Mouse (Mus musculus) ovary, adult 18-20 months (tissue): Measurements from ENCODE around the gene Sorbs2.
A peak's percentile ranks its signal among the peaks of the same experiment; 100 is the strongest.

Experiments used
- DNase-seq: peaks from one replicate; pipeline ENCODE4 v3.0.0; 2022; ENCODE audit warnings: low spot score, mixed read lengths

Sorbs2 gene

DNA sequence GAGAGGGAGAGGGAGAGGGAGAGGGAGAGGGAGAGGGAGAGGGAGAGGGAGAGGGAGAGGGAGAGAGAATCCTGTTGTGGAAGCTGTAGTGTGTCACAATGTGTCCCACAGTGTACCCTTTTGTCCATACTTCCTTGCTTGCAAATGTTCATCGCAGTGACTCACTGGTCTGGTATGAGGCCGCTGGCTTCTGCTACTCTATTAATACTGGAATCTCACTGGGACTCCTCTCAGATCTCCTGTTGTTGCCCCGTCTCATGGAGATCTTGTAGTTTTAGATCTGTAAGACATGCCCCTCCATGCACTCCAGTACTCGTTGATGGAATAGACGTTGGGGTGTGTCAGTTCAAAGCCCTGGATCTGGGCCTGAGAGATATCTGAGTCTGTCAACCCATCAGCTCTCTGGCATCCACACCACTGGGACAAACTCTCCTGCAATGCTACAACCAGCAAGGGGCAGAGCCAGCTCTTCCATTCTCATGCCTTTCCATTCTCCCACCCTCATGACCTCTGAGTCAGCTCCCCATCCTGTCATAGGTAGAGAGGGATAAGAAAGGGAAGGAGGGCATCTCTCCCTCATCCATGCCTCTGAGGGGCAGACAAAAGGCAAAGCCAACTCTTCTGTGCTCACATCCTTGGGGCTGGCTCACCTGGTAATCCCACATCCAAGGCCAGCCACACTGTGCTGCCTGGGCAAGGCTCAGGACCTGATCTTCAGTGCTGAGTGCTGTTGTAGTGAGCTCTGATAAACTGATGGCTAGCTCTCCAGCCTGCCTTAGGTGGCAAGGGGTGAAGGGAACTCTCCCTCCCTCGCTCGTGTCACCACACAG lies 72.3 kb downstream of the Sorbs2 start:
- no peak for DNase-seq

DNA sequence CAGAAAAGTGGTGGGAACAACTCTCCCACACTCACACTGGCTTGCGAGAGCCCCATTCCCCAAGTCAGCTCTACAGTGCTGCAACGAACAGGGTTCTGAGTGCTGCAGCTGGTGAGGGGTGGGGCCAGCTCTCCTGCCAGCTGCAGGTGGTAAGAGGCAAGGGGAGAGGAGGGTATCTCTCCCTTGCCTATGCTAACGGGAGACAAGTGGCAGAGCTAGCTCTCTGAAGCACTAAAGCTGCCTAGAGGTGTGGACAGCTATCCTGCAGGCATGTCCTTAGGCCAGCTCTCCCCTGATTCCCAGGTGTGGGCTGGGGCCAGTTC lies 72.9 kb downstream of the Sorbs2 start:
- no peak for DNase-seq

DNA sequence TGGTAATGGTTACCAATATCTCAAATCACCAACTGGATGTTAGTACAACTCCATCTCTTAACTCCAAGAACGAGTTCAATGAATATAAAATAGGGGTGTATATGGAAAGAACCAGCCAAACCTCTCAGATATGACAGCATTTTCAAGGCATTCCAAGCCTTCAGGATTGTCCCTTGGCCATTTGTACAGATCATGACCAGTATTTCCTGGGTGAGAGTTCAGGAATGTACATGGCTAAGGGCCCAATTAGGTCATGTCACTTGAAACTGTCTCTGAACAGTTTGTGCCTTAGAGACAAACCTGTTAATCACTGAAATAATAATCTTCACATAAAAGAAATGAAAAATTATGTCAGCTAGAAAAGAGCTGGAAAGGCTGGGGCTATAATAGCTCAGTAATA lies 76.3 kb downstream of the Sorbs2 start:
- DNase-seq: no peak

DNA sequence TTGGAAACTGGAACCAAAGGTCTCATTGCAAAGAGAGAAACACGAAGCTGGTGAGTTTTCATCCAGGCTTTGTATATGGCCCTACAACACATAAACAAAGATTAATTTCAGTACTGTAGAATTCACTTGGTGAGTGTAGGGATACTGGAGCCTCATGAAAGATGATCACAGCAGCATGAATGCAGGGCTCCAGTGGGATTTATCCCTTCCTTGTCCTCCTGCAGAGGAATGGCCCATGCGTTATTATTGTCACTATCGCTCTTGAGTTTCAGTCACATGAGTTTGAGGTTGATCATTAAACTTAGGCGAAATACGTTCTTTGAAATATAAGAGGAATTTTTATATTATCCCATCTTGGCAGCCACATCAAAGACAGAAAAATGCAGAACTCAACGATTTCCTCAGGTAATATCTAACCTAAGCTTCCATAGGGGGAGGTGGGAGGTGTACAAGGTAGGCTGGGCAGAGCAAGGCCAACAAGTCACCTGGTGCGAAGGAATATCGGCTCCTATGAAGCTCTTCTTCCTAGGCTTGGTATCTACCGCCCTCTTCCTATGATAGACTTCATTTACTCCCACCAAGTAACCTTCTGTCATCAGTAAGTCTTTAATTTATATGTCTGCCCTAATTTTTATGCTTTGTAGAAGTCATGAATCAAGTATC lies 76.9 kb downstream of the Sorbs2 start:
- no peak for DNase-seq

DNA sequence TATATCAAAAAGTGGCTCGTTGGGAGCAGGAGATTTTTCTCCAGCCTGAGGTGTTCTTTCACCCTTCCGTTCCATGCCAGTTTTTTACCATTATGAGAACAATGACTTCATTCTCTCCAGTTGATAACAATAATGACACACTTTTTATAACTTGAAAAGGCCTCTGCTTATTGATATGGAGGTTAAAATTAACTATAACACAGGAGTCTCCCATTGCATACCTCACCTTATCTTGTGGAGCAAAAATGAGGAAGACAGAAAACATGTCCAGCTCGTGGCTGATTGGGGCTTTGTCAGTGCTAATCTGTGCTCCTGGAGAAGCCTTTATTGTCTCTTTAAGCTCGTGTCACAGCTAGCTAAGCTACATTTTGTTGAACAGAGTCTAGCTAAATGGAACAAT lies 77.6 kb downstream of the Sorbs2 start:
- no peak for DNase-seq

DNA sequence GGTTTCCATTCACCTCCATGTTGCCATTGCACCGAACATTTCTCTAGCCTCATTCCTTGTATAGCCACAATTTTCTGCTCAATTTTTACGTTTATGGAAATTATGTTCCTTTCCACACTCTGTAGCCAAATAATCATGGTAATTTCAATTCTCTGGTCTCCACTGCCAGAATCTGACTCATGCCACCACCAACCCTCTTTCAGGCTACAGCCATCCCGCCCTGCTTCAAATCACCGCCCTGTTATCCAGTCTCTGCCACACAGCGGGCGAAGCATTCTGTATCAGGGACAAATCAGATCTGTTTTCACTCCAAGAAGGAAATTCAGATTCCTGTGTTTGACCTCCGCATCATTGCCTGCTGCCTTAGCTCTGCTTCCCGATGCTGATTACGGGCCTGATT lies 79.4 kb downstream of the Sorbs2 start:
- DNase-seq: no peak

DNA sequence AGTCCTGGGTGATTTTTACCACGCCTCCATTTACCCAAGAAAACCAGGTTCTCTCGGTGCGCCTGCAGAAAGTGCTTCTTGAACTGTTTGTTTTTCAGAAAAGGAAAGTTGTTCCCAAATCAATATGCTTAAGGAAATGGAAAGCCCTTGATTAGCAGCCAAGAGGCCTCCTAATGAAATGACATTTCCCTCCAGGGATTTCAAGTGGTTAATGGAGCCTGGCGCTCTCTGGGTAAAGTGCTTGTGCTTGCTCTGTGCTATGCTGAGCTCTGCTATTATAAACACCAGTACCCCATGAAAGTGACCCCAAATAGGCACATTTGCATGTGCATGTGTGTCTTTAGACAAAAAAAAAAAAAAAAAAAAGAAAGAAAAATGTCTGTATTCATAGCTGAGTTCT lies 84.3 kb downstream of the Sorbs2 start:
- no peak for DNase-seq

DNA sequence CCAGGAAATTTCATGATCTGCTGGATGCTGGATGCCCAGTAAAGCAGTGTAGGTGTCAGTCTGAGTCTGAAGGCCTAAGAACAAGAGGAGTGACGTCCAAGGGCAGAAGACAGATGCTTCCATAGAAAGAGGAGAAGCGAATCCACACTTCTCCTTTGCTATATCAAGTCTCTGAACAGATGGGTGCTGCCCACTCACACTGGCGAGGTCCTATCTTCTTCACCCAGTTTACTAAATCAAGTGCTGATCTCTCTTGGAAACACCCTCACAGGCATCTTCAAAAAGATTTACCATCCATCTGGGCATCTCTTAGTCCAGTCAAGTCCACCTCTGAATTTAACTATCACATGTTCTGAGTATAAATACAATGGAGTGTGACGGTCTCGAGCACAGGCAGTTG lies 86.1 kb downstream of the Sorbs2 start:
- DNase-seq: no peak

DNA sequence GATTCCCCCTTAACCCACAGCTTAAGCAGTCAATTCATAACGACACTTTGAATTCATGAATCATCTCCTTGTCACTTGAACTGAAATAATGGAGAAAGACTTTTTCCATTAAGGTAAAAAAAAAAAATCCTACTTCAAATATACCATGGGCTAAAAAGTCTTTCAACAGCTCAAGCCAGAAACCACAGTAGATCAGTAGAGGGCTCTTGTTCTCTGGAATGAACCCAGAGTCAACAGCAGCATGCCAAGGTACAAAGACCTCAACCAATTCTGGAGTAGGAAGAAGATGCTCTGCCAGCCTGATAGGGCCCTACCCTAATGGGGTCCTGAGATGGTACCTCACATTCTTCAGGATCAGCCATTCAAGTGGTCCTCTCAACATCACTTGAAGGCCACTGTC lies 88.4 kb downstream of the Sorbs2 start:
- DNase-seq: no peak

DNA sequence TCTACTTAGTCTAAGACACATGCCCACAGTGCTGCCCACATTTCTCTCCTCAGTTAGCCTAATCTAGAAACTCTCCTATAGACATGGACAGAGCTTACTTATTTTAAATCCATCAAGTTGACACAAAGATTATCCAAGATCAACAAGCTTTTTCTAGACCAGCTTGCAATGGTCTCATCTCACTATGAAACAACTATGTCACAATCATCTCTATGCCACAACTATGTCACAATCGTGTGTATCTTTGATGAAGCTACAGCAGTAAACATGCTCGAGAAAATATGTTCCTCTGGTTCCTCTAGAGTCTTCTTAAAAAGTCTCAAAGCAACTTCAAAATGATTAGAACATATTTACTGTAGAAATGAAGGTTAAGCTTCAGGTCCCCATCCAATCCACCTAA lies 89.0 kb downstream of the Sorbs2 start:
- no peak for DNase-seq

DNA sequence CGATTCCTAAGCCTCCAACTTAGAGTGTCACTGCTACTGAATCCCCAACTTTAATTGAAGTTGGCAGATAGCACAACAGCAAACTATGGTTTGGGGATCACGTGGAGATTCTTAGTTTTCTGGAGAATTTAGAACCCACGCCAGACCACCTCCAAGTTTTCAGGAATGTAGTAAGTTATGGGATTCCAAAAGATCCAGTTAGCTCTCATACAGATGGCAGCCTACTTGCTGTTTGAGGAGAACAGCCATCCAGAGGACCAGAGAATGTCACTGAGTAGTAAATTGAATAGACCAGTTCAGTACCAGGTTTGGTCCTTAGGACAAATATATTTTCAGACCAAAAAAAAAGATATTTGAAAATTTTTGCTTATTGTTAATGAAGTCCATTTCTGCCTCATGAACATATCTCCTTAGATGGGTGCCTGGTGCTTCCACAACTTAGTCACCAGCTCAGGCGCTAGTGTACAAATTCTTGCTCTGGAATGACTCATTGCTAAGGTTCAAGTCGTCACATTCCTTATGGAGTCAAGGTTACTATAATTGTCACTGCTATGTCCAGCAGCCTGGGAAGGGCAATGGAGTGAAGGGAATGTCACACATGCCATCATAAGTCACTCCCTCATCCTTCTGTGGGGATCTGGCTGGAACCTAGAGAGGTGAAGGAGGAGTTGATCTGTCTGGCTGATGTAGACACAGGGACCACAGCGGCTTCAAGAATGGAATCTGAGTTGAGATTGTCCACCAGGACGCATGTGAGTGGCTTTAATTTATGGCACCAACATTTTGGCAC lies 90.2 kb downstream of the Sorbs2 start:
- no peak for DNase-seq

DNA sequence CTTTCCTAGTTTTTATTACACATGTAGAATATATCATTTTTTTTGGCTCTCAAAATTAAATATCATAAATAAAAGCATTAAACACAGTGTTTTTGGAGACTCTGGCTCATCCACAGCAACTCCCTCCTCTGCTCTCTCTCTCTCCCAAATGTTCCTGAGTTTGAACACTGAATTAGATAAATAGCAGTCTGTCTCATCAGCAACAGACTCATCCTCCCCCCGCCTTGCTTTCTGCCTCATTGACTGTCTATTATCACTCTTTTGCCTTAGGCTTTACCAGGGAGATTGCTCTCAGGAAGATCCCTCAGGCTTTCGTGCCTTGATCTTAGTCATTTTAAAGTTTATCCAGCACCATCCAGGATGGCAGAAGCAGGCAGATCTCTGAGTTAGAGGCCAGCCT lies 91.3 kb downstream of the Sorbs2 start:
- no peak for DNase-seq

DNA sequence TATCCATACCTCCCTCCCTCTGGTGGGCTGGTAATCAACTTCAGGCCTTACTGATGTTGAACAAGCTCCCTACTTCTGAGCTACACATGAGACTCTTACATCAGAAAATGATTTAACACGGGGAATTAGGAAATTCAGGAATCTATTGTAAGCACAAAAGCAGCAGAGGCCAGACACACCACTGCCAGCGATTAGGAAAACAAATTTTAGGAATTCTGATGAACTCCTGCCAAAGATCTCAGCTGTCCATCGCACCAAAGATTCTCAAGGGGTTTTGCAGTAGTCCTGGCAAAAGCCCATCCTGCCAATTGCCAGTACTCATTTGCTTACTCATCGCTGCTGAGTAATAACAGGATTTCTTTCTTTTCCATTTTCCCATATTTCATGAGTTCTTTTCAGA lies 94.4 kb downstream of the Sorbs2 start:
- DNase-seq: peak; percentile 31

DNA sequence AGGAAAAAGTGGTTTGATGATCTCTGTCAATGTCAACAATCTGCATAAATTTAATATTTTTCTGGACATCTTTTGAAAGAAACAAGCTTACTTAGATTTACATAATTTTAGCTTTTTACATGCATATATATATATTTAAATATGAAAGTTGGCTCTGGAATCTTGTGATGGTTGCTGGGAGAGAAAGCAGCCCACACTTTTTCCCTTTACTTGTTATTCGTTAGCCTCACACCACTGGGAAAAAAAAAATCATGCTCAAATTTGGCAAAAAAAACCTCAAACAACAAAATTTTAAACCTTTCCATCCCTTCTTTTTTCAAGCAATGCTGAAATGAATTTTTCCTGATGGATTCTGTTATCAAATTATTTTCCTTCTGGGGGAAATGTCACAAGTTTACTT lies 97.8 kb downstream of the Sorbs2 start:
- no peak for DNase-seq

DNA sequence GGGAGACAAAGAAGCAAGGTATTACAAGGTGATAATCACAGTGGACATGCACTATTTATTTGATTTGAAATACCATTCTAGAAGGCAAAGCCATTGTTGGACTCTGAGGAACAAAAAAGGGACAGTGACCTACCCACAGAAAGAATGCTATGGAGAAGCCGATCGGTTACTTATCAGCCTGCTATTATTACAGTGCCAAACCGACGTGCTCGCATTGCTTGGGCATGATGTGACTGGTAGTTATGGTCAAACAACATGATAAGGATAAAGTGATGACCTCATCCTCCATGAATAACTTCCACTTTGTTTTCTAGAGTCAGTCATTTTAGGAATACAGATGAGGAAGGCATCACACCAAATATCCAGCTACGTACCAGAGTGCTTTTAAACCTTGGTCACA lies 99.4 kb downstream of the Sorbs2 start:
- no peak for DNase-seq

DNA sequence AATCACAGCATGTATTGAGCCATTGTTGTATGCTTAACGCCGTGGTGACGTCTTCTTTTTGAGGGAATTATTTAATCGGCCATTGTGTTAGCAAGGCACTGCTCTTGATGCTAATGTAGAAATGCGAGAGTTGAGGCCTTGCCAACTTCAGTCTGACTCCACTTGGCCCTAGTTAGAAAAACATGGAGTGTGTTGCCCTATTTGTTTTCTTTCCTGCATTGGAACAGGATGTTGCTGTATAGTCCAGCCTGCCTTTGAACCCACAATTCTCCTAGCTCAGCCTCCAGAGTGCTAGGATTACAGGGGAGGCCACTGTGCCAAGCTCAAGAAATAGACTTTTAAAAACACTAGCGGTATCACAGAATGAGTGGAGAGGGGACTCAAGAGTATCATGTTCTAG lies 100.8 kb downstream of the Sorbs2 start:
- DNase-seq: no peak

DNA sequence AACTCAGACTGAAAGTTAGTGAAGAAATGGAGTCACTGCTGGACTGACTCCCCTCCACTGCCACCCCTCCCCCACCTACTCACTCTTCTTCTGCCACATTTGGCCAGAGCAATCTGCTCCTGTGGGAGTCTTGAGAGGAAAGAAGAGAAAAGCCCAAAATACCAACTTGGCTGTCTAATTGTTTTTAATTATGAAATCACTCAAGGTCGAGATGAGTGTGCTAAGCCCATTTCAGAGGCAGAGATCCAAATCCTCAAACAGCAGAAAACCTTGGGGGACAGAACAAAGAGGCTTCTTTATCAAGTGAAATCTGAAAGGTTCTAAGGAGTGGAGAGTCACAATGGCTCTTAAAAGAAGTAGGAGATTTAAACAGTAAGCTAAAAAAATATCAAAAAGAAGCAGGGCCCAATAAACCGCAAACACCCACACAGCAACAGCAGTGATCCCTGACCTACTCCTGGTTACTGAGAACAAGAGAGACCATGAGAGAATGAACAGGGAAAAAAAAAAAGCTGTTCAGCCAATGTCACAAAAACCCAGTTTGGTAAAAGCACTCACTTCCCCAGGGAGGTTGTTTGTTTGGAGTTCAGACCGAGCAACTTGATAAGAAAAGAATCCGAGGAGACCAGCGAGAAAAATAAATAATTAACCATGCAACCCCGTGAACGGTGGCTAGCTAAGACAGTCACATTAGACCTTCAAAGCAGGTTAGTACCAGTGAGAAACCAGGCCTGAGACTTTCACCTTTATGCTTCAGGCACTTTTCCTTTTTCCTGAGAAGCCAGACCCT lies 103.0 kb downstream of the Sorbs2 start:
- DNase-seq: peak; percentile 68

DNA sequence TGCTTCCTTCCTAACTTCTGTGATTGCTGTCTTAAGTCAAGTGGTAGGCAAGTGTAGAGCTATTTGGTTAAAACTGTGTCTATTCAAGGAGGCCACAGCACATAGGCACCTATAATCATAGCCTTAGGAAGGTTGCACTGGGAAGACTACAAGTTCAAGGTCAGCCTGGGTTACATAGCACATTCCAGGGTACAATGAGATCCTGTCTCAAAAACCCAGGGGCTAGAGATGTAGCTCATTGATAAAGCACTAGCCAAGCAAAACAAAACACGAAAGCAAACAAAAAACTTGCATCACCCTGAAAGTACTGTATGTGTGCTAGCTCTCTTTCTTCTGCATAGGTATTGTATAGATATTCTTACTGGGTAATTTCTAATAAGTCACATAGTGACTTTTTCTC lies 103.7 kb downstream of the Sorbs2 start:
- no peak for DNase-seq

DNA sequence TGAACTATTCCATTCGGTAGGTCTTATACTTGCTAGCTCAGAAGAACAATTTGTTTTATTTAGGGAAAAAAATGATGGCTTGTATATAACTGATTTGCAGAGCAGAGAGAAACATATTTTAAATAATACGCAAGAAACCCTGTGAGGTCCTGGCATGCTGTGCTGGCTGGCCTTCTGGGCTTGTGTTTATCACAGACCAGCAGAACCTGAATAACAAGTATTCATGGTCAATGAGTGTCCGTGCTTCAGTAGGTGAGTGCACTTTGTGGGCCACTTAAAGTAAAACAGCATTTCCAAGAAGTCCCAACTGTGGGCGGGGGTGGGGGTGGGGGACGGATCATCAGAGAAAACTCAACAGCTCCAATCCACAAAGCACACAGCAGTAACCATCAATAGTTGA lies 107.0 kb downstream of the Sorbs2 start:
- DNase-seq: no peak

DNA sequence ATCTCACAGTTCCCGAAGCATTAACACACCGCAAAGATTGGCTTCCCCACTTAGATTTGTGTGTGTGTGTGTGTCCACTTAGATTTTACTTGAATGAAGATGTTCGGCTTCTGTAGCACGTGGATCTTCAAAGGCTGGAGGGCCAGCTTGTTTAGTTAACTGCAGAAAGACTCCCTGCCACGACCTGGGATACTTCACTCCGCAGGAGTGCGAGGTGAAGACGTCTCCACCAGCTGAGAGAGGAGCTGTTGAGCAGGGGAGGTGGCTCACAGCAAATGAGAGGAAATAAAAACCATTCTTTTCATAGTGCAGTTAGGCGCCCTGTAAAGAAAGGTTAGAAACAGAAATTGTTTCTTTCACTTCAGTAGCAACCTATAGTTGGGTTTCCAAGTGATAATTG lies 107.5 kb downstream of the Sorbs2 start:
- no peak for DNase-seq

DNA sequence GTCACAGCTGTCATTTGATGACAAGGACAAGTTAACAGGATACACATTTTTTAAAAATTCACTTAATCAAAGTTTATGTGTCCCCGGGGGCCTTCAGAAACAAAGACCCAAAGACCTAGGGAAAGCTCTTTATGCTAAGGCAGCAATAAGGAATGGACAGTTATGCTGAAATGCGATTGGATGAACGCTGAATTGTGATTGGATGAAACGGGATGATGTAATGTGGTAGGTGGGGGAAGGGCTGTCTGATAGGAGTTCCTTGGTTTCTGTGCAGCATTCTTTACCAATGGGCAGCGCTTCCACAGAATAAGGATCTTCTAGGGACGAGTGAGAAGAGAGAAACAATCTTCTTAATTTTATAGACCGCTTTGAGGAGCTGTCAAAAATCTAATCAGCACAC lies 108.0 kb downstream of the Sorbs2 start:
- no peak for DNase-seq

DNA sequence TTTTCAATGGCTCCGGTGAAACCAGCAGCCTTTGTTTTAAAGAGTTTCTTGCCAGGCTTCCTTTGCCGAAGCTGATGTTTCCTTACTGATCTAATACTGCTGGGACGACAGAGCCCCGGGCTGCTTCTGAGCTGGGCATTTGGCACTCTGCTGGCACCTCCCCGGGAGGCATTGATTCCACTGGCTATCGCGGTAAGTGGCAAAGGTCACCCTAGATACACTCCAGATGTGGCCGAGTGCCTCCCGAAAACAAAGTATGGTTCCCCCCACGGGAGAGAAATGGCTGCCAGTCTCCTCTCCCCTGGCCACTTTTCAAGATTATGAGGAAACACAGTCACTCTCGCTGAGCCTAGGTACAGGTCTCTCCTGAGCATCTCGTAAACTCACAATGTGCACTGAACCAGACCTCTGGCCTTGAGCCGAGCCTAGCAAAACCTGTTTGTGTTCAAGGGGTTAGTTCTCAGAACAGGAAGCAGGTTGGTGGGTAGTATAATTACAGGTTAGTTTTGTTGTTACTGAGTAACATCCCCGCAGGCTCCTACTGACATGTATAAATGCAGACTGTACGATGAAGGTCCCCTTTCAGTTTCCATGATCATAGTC lies 114.1 kb downstream of the Sorbs2 start:
- no peak for DNase-seq
